Mouse (Mus musculus): ENCODE measurements at regions not wholly inside any gene's neighbourhood (a gene's known extent, or its start where the extent isn't known, plus 50 kb on each side); places are given as distances from the start of the nearest gene placed in this dataset.

DNA sequence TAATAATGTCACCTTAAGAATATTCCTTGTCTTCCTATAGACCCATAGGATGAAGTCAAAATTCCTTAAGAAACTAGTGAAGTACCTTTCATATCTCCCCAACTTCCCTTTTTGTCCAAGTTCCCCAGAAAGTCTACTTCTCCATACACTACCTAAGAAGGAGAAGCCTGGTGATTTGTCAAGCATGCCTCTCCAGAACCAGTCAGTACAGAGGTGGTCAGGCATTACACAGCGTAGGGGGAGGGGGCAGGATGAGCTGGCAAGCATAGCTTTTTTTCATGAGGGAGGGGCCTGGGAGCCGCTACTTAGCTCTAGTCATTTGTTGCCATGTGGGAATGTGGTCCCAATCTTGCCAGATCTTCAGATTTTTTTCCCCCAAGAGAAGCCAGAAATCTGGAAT is 54.0 kb upstream of the Satb2 start:
- no peaks in the 10 kb centered on the region for H3K27me3 ChIP-seq (replicated peaks)
- H3K27ac ChIP-seq, result no peak overlapping the region
- H3K4me1 ChIP-seq, result no peaks in the 10 kb centered on the region
- WGBS, result 80% methylated on average over 2 of the region's 2 CpGs
- H3K36me3 ChIP-seq, result no peaks in the 10 kb centered on the region
- no peak overlapping the region for H3K9ac ChIP-seq
- no peak overlapping the region for H3K4me3 ChIP-seq (replicated peaks)
- H3K9me3 ChIP-seq, result no peaks in the 10 kb centered on the region
- no peak overlapping the region for H3K4me2 ChIP-seq
- no peak for ATAC-seq (ENCODE audit: insufficient read depth, low FRiP score, low read depth)

DNA sequence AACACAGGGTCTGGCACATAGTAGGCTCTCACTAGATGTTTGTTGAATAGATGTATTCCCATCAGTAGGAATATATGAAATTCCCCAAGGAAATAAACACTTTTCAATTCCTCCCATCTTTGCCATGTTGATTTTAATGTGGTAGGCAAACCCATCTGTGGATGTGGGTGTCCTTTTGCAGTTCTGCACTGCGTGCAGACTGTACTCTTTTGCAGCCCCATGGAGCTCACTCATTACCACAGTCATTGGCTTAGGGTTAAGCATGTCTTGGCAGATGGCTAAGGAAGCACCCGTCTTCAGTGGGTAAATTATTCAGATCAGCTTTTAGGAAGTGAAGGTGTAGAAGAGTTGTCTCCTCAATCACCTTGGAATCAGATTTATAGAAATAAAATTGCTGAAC is 54.8 kb upstream of the Satb2 start:
- no peak for ATAC-seq (ENCODE audit: insufficient read depth, low FRiP score, low read depth)
- no peak overlapping the region for H3K4me3 ChIP-seq (replicated peaks)
- no peak overlapping the region for H3K9ac ChIP-seq
- H3K27ac ChIP-seq, result no peak overlapping the region
- H3K9me3 ChIP-seq, result no peaks in the 10 kb centered on the region
- 83% methylated on average over 2 of the region's 2 CpGs for WGBS
- H3K27me3 ChIP-seq (replicated peaks), result no peaks in the 10 kb centered on the region
- H3K36me3 ChIP-seq, result no peaks in the 10 kb centered on the region
- no peak overlapping the region for H3K4me2 ChIP-seq
- no peaks in the 10 kb centered on the region for H3K4me1 ChIP-seq

DNA sequence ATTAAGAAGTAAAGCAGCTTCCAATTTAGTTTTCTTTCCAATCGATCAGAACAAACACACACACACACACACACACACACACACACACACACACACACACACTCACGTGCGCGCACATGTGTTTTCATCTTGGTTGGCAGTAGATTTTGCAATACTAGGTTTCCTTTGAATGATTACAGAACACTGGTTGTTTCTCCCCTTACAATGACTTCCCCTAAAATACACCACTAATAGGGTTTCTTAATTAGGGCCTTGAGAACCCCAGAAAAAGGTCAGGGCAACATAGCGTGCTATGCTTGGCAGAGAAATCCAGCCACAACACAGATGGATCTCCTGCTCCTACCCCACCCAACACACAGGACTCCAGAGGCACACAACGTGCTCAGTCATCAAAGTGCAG is 56.0 kb upstream of the Satb2 start:
- H3K27me3 ChIP-seq (replicated peaks), result no peaks in the 10 kb centered on the region
- no peak for ATAC-seq (ENCODE audit: insufficient read depth, low FRiP score, low read depth)
- no peaks in the 10 kb centered on the region for H3K9me3 ChIP-seq
- H3K9ac ChIP-seq, result no peak overlapping the region
- WGBS, result 81% methylated on average over 6 of the region's 6 CpGs
- H3K27ac ChIP-seq, result no peak overlapping the region
- no peaks in the 10 kb centered on the region for H3K36me3 ChIP-seq
- no peaks in the 10 kb centered on the region for H3K4me1 ChIP-seq
- H3K4me3 ChIP-seq (replicated peaks), result no peak overlapping the region
- no peak overlapping the region for H3K4me2 ChIP-seq

DNA sequence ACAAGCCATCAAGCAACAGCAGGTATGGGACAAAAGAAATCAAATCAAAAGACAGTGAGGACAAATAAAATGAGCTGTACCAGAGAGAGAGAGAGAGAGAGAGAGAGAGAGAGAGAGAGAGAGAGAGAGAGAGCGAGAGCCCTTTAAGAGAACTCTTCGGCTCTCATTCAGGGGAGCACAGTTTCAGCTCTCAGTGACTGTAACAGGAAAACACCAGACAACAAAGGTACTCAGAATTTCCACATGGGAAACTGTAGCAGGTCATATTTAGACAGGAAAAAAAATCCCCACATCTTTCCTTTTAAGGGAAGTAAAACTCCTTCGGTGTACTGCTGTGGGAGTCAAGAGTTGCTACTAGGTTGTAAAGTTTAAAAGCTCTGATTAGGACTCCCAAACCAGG is 57.9 kb upstream of the Satb2 start:
- Histone ChIP-seq H3K4me1 (no peaks in the 10 kb centered on the region), H3K4me3 (replicated peaks) (no peak overlapping the region), H3K9me3 (no peaks in the 10 kb centered on the region), H3K36me3 (no peaks in the 10 kb centered on the region), H3K27me3 (replicated peaks) (no peaks in the 10 kb centered on the region), H3K9ac (no peak overlapping the region), H3K27ac (no peak overlapping the region), H3K4me2 (no peak overlapping the region)
- 69% methylated on average over 3 of the region's 3 CpGs for WGBS
- ATAC-seq (ENCODE audit: insufficient read depth, low FRiP score, low read depth), result no peak

- no peak for ATAC-seq (ENCODE audit: insufficient read depth, low FRiP score, low read depth)
- WGBS, result 40% methylated on average over 8 of the region's 8 CpGs
- Histone ChIP-seq H3K4me3 (replicated peaks) (no peak overlapping the region), H3K27me3 (replicated peaks) (no peaks in the 10 kb centered on the region), H3K9me3 (no peaks in the 10 kb centered on the region), H3K27ac (no peak overlapping the region), H3K9ac (no peak overlapping the region), H3K4me2 (no peak overlapping the region), H3K4me1 (no peaks in the 10 kb centered on the region), H3K36me3 (no peaks in the 10 kb centered on the region)
Observed at GRCm38 (mm10) chr1:57040201-57040600, 61.8 kb upstream of the Satb2 start.

DNA sequence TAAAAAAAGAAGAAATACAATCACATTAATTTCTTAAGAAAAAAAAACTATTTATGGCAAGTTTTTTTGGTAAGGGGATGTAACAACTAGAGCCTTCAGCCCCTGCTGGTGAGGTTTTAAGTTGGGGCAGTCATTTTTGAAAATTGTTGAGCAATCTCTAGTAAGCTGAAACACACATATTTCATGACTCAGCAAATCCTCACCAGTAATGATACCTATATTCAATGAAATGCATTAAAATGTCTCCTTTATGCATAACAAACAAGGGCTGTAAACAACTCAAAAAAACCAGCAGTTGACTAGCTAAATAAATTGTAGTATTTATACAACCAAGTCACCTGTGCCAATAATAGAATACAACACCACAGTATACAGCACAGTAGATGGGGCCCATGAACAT is 63.1 kb upstream of the Satb2 start:
- Histone ChIP-seq H3K4me1 (no peaks in the 10 kb centered on the region), H3K4me2 (no peak overlapping the region)
- no peak for ATAC-seq (ENCODE audit: insufficient read depth, low FRiP score, low read depth)

DNA sequence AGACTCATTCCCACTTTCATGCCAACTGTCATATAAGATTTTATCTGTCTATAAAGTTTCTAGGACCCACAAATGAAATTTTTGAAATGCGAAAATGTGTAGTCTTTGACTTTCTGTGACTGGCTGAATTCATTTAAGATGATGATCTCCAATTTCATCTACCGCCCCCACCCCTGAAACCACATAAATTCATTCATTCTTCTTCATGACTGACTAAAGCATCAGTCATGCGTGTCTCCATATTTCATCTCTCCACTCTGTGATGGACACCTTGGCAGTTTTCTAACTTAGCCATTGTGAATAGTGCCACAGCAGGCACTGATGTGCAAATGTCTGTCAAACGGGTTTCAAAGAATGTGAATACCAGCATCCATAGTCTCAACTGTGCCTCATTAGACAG is 75.4 kb upstream of the Satb2 start:
- H3K9ac ChIP-seq, result no peak overlapping the region
- H3K9me3 ChIP-seq, result no peaks in the 10 kb centered on the region
- ATAC-seq (ENCODE audit: insufficient read depth, low FRiP score, low read depth), result no peak
- no peaks in the 10 kb centered on the region for H3K4me1 ChIP-seq
- no peak overlapping the region for H3K4me3 ChIP-seq (replicated peaks)
- H3K27ac ChIP-seq, result no peak overlapping the region
- no peak overlapping the region for H3K4me2 ChIP-seq
- no peaks in the 10 kb centered on the region for H3K27me3 ChIP-seq (replicated peaks)
- WGBS, result 92% methylated on average over 4 of the region's 4 CpGs
- H3K36me3 ChIP-seq, result no peaks in the 10 kb centered on the region

More for the DNA sequence above, 63.1 kb upstream of the Satb2 start:
- Histone ChIP-seq H3K36me3 (no peaks in the 10 kb centered on the region), H3K4me3 (replicated peaks) (no peak overlapping the region), H3K27me3 (replicated peaks) (no peaks in the 10 kb centered on the region), H3K9ac (no peak overlapping the region), H3K27ac (no peak overlapping the region), H3K9me3 (no peaks in the 10 kb centered on the region)

DNA sequence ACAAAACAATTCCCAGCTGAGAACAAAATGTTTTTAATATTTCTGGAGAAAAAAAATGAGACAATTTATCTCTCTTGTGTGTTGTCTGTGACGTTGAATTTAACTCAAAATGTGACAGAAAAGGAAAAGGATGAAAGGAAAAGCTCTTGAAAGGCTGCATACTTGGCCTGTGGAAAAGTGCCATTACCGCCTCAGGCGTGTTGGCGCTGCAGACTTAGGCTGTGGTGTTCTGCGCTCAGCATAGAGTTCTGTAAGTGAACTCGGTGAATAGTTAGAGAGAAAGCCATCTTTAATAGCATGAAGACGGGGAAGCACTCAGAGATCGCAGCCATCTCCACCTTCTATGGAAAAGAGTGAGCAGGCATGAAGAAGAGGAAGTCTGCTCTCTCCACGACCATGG is 77.5 kb upstream of the Satb2 start:
- Histone ChIP-seq H3K9me3 (no peaks in the 10 kb centered on the region), H3K4me1 (no peaks in the 10 kb centered on the region), H3K27me3 (replicated peaks) (no peaks in the 10 kb centered on the region), H3K4me2 (no peak overlapping the region), H3K9ac (no peak overlapping the region), H3K36me3 (no peaks in the 10 kb centered on the region), H3K27ac (no peak overlapping the region), H3K4me3 (replicated peaks) (no peak overlapping the region)
- no peak for ATAC-seq (ENCODE audit: insufficient read depth, low FRiP score, low read depth)
- 79% methylated on average over 9 of the region's 9 CpGs for WGBS

GRCm38 (mm10) chr1:57059216-57059615 is 80.8 kb upstream of the Satb2 start:
- Histone ChIP-seq H3K27ac (no peak overlapping the region), H3K27me3 (replicated peaks) (no peaks in the 10 kb centered on the region), H3K4me3 (replicated peaks) (no peak overlapping the region), H3K9ac (no peak overlapping the region), H3K36me3 (no peaks in the 10 kb centered on the region), H3K9me3 (no peaks in the 10 kb centered on the region), H3K4me1 (no peaks in the 10 kb centered on the region), H3K4me2 (no peak overlapping the region)
- no peak for ATAC-seq (ENCODE audit: insufficient read depth, low FRiP score, low read depth)
- 60% methylated on average over 3 of the region's 3 CpGs for WGBS

GRCm38 (mm10) chr1:57075221-57075620 is 96.8 kb upstream of the Satb2 start:
- ATAC-seq (ENCODE audit: insufficient read depth, low FRiP score, low read depth), result no peak
- WGBS, result 65% methylated on average over 3 of the region's 3 CpGs

GRCm38 (mm10) chr1:57076696-57077095 is 98.2 kb upstream of the Satb2 start:
- Histone ChIP-seq H3K27me3 (replicated peaks) (no peaks in the 10 kb centered on the region), H3K9me3 (no peaks in the 10 kb centered on the region), H3K4me1 (no peaks in the 10 kb centered on the region), H3K9ac (no peak overlapping the region), H3K36me3 (no peaks in the 10 kb centered on the region), H3K4me3 (replicated peaks) (no peak overlapping the region), H3K4me2 (no peak overlapping the region), H3K27ac (no peak overlapping the region)
- WGBS, result 57% methylated on average over 8 of the region's 8 CpGs
- ATAC-seq (ENCODE audit: insufficient read depth, low FRiP score, low read depth), result no peak

More at GRCm38 (mm10) chr1:57075221-57075620, 96.8 kb upstream of the Satb2 start:
- Histone ChIP-seq H3K4me1 (no peaks in the 10 kb centered on the region), H3K4me3 (replicated peaks) (no peak overlapping the region), H3K9me3 (no peaks in the 10 kb centered on the region), H3K4me2 (no peak overlapping the region), H3K27me3 (replicated peaks) (no peaks in the 10 kb centered on the region), H3K36me3 (no peaks in the 10 kb centered on the region), H3K27ac (no peak overlapping the region), H3K9ac (no peak overlapping the region)

DNA sequence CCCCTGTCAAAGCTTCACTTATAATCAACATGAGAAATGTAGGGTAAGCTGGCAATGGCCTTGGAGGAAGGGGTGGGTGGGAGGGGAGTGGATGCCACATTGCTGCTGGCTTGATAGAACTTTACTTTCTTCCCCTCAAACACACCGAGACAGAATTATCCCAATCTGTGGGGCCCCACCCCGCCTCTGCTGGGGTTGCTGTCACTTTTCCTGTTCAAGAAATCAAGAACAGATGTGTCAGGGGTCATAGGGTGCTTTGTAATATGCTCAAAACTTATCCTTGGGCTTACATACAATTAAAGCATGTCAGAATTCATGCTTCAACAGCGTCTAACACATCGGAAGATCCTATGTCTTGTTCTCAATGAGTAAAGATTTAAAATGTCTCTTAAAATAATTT is 101.9 kb upstream of the Satb2 start:
- Histone ChIP-seq H3K9ac (no peak overlapping the region), H3K36me3 (no peaks in the 10 kb centered on the region), H3K4me1 (no peaks in the 10 kb centered on the region), H3K27ac (no peak overlapping the region), H3K9me3 (no peaks in the 10 kb centered on the region), H3K4me2 (no peak overlapping the region), H3K4me3 (replicated peaks) (no peak overlapping the region), H3K27me3 (replicated peaks) (no peaks in the 10 kb centered on the region)
- ATAC-seq (ENCODE audit: insufficient read depth, low FRiP score, low read depth), result no peak
- 61% methylated on average over 4 of the region's 4 CpGs for WGBS

- H3K27me3 ChIP-seq (replicated peaks), result no peaks in the 10 kb centered on the region
- no peaks in the 10 kb centered on the region for H3K36me3 ChIP-seq
- H3K4me1 ChIP-seq, result no peaks in the 10 kb centered on the region
- no peak overlapping the region for H3K4me3 ChIP-seq (replicated peaks)
- no peak for ATAC-seq (ENCODE audit: insufficient read depth, low FRiP score, low read depth)
- H3K27ac ChIP-seq, result no peak overlapping the region
- no peaks in the 10 kb centered on the region for H3K9me3 ChIP-seq
- H3K4me2 ChIP-seq, result no peak overlapping the region
- no peak overlapping the region for H3K9ac ChIP-seq
- WGBS, result 76% methylated on average over 17 of the region's 17 CpGs
Observed at GRCm38 (mm10) chr1:57083134-57083533, 104.7 kb upstream of the Satb2 start.

Measured in stomach, embryonic 15.5 days (tissue).